Mouse (Mus musculus): ENCODE measurements around the gene Nacc2.

Gene Nacc2

GRCm38 (mm10) chr2:26123079-26123648, at the start of gene Nacc2:
Gene Nacc2 (minus strand): TSS chr2:26123220.
- in situ Hi-C loops (cut with MboI; ENCODE audit: low pct_unique_long_range_greater_than_20kb in 1 of 2, low sequenced_read_pairs in 2 of 2, unreplicated experiment in 1 of 2) = no loop called here

GRCm38 (mm10) chr2:26172166-26172565, 49.1 kb upstream of the Nacc2 start:
- in situ Hi-C loops (cut with MboI; ENCODE audit: low pct_unique_long_range_greater_than_20kb in 1 of 2, low sequenced_read_pairs in 2 of 2, unreplicated experiment in 1 of 2) = loop anchor here in 1 of 2 experiments (25.0 kb wide), 1 partner anchor 390 kb away; no protein-coding TSS in a partner anchor

GRCm38 (mm10) chr2:26170376-26170775, 47.4 kb upstream of the Nacc2 start:
- in situ Hi-C loops (cut with MboI; ENCODE audit: low pct_unique_long_range_greater_than_20kb in 1 of 2, low sequenced_read_pairs in 2 of 2, unreplicated experiment in 1 of 2) = loop anchor here in 1 of 2 experiments (25.0 kb wide), 1 partner anchor 392 kb away; no protein-coding TSS in a partner anchor

- in situ Hi-C loops (cut with MboI; ENCODE audit: low pct_unique_long_range_greater_than_20kb in 1 of 2, low sequenced_read_pairs in 2 of 2, unreplicated experiment in 1 of 2) = loop anchor here in 1 of 2 experiments (25.0 kb wide), 1 partner anchor 393 kb away; no protein-coding TSS in a partner anchor
Measured at GRCm38 (mm10) chr2:26168843-26169579, 46.0 kb upstream of the Nacc2 start.

- in situ Hi-C loops (cut with MboI; ENCODE audit: low pct_unique_long_range_greater_than_20kb in 1 of 2, low sequenced_read_pairs in 2 of 2, unreplicated experiment in 1 of 2) = loop anchor here in 1 of 2 experiments (25.0 kb wide), 1 partner anchor 395 kb away; no protein-coding TSS in a partner anchor
Measured at GRCm38 (mm10) chr2:26166890-26167289, 43.9 kb upstream of the Nacc2 start.

- in situ Hi-C loops (cut with MboI; ENCODE audit: low pct_unique_long_range_greater_than_20kb in 1 of 2, low sequenced_read_pairs in 2 of 2, unreplicated experiment in 1 of 2) = loop anchor here (5.0 to 25.0 kb wide), 4 partner anchors 67 to 404 kb away; no protein-coding TSS in a partner anchor
Measured at GRCm38 (mm10) chr2:26158064-26158463, 35.0 kb upstream of the Nacc2 start.

GRCm38 (mm10) chr2:26156191-26156977, 33.4 kb upstream of the Nacc2 start:
- in situ Hi-C loops (cut with MboI; ENCODE audit: low pct_unique_long_range_greater_than_20kb in 1 of 2, low sequenced_read_pairs in 2 of 2, unreplicated experiment in 1 of 2) = loop anchor here (5.0 to 25.0 kb wide), 4 partner anchors 68 to 406 kb away; no protein-coding TSS in a partner anchor

- in situ Hi-C loops (cut with MboI; ENCODE audit: low pct_unique_long_range_greater_than_20kb in 1 of 2, low sequenced_read_pairs in 2 of 2, unreplicated experiment in 1 of 2) = loop anchor here (5.0 to 25.0 kb wide), 4 partner anchors 69 to 407 kb away; no protein-coding TSS in a partner anchor
Measured at GRCm38 (mm10) chr2:26155737-26156136, 32.7 kb upstream of the Nacc2 start.

GRCm38 (mm10) chr2:26154586-26154985, 31.6 kb upstream of the Nacc2 start:
- in situ Hi-C loops (cut with MboI; ENCODE audit: low pct_unique_long_range_greater_than_20kb in 1 of 2, low sequenced_read_pairs in 2 of 2, unreplicated experiment in 1 of 2) = loop anchor here (10.0 to 25.0 kb wide), 3 partner anchors 70 to 408 kb away; no protein-coding TSS in a partner anchor

GRCm38 (mm10) chr2:26153909-26154340, 30.9 kb upstream of the Nacc2 start:
- in situ Hi-C loops (cut with MboI; ENCODE audit: low pct_unique_long_range_greater_than_20kb in 1 of 2, low sequenced_read_pairs in 2 of 2, unreplicated experiment in 1 of 2) = loop anchor here (10.0 to 25.0 kb wide), 3 partner anchors 71 to 408 kb away; no protein-coding TSS in a partner anchor

GRCm38 (mm10) chr2:26153295-26153694, 30.3 kb upstream of the Nacc2 start:
- in situ Hi-C loops (cut with MboI; ENCODE audit: low pct_unique_long_range_greater_than_20kb in 1 of 2, low sequenced_read_pairs in 2 of 2, unreplicated experiment in 1 of 2) = loop anchor here (10.0 to 25.0 kb wide), 3 partner anchors 72 to 409 kb away; no protein-coding TSS in a partner anchor

- in situ Hi-C loops (cut with MboI; ENCODE audit: low pct_unique_long_range_greater_than_20kb in 1 of 2, low sequenced_read_pairs in 2 of 2, unreplicated experiment in 1 of 2) = no loop called here
Measured at GRCm38 (mm10) chr2:26147706-26148370, 24.8 kb upstream of the Nacc2 start.

- in situ Hi-C loops (cut with MboI; ENCODE audit: low pct_unique_long_range_greater_than_20kb in 1 of 2, low sequenced_read_pairs in 2 of 2, unreplicated experiment in 1 of 2) = no loop called here
Measured at GRCm38 (mm10) chr2:26146337-26147042, 23.5 kb upstream of the Nacc2 start.

- in situ Hi-C loops (cut with MboI; ENCODE audit: low pct_unique_long_range_greater_than_20kb in 1 of 2, low sequenced_read_pairs in 2 of 2, unreplicated experiment in 1 of 2) = no loop called here
Measured at GRCm38 (mm10) chr2:26145113-26145512, 22.1 kb upstream of the Nacc2 start.

GRCm38 (mm10) chr2:26144331-26144730, 21.3 kb upstream of the Nacc2 start:
- in situ Hi-C loops (cut with MboI; ENCODE audit: low pct_unique_long_range_greater_than_20kb in 1 of 2, low sequenced_read_pairs in 2 of 2, unreplicated experiment in 1 of 2) = loop anchor here in 1 of 2 experiments (5.0 kb wide), 1 partner anchor 107 kb away; no protein-coding TSS in a partner anchor

- in situ Hi-C loops (cut with MboI; ENCODE audit: low pct_unique_long_range_greater_than_20kb in 1 of 2, low sequenced_read_pairs in 2 of 2, unreplicated experiment in 1 of 2) = loop anchor here in 1 of 2 experiments (5.0 kb wide), 1 partner anchor 106 kb away; no protein-coding TSS in a partner anchor
Measured at GRCm38 (mm10) chr2:26143556-26143955, 20.5 kb upstream of the Nacc2 start.

GRCm38 (mm10) chr2:26142986-26143385, 20.0 kb upstream of the Nacc2 start:
- in situ Hi-C loops (cut with MboI; ENCODE audit: low pct_unique_long_range_greater_than_20kb in 1 of 2, low sequenced_read_pairs in 2 of 2, unreplicated experiment in 1 of 2) = loop anchor here in 1 of 2 experiments (5.0 kb wide), 1 partner anchor 106 kb away; no protein-coding TSS in a partner anchor

Data from mouse embryonic stem cell (cell line).